Mouse (Mus musculus): ENCODE data around the gene Fmnl3.

The Fmnl3 gene

DNA sequence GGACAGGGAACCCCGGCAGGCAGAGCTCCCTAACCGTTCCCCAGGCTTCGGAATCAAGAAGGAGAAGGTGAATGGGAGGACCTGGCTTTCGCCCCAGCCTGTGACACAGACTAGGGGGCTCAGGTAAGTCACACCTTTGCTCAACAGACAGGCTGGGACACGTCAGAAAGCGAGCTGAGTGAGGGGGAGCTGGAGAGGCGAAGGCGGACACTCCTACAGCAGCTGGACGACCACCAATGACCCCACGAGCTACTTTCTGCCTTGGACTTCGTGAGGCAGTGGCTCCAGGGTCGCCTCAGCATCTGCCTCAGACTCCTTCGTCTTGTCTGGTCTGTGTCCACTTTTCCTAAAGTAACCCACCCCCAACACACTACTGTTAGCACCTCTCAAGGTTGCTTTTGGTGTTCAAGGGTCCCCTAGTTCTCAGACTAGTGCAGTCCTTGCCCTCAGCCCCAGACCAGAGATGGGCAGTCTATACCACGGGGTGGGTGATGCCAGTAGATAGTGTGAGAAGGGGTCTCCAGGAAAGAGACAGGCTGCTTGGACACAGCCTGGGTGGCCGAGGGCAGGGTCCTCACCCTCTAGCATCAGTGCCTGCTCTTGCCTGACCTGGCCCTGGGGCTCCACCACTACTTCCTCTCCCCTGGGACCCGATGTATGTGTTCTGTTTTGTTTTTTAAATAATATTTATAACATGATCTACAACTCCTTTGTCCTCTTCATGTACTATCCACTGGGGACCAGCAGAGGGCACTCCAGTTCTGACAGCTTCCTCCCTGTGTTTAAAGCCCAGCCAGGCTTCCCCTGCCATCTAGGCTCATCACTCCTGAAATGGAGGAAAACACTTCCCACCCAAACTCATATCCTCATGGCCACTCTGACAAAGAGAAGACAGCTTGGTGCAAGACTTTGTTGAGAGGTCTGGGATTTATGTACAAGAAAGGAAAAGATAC, 53.7 kb downstream of the Fmnl3 start:
- DNase-seq, result peak; percentile 92

DNA sequence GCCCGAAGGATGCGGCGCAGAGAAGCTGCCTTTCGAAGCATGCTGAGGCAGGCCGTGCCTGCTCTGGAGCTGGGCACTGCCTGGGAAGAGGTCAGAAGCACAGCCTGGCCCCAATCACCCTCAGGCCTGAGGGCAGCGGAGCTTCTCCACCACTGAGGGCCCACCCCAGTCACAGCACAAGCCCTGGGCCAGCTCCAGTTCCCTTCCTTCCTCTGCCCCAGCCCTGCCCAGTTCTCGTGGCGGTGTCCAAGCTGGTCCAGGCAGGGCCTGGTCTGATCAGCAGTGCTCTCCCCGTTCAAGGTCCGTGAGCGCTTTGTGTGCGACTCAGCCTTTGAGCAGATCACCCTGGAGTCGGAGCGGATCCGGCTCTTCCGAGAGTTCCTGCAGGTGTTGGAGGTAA, 55.4 kb downstream of the Fmnl3 start:
- peak; percentile 65 for DNase-seq

GRCm38 (mm10) chr15:99310617-99311016, 59.7 kb downstream of the Fmnl3 start:
- DNase-seq, result no peak

GRCm38 (mm10) chr15:99309549-99309948, 60.7 kb downstream of the Fmnl3 start:
- no peak for DNase-seq

- no peak for DNase-seq
Measured at GRCm38 (mm10) chr15:99307476-99307875, 62.8 kb downstream of the Fmnl3 start.

DNA sequence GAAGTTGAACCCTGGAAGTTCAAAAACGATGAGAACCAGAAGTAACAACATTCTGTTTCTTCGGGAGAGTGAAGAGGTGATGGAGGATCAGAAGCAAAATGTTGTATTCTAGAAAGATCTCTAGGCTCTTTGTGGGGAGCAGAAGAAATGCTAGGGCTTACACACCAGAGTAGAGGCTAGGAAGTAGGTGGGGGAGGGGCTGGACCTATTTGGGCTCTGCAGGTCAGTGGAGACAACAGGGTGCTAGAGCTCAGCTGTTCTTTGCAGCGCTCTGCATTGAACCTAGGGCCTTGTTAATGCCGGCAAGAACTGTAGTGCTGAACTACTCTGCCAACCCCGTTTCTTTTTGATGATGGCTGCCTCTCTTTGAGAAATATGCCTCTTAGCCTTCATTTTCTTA, 74.1 kb downstream of the Fmnl3 start:
- no peak for DNase-seq

DNA sequence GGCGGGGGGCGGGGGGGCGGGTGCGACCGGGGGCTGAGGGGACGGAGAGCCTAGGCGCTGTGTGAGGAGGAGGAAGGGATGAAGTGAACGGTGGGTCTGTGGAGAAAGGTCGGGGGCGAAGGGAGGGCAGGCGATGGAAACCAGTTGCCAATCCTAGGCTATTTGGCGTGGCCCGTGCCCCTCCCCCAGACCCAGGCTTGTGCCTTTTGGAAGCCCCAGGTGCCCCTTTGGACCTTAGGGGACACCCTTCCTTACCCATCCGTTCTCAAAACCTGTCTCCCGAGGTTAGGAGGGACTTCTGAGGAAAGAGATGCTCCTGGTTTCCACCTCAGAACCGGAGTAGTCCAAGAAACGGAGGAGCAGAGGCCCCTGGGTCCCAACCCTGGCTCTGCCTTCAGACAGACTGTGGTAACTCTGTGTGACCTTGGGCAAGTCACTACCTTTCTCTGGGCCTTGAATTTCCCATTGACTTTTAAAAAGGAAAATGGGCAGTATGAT, 74.7 kb downstream of the Fmnl3 start, which contains the start of gene Fam186b:
Fam186b (minus strand) TSS at position 405 of the 498 bp plus-strand sequence.
- peak; percentile 24 for DNase-seq

- peak; percentile 93 for DNase-seq
Measured at GRCm38 (mm10) chr15:99294813-99295374, 75.4 kb downstream of the Fmnl3 start, which contains the start of gene Prpf40b. Gene Prpf40b (plus strand): TSS chr15:99295087.

DNA sequence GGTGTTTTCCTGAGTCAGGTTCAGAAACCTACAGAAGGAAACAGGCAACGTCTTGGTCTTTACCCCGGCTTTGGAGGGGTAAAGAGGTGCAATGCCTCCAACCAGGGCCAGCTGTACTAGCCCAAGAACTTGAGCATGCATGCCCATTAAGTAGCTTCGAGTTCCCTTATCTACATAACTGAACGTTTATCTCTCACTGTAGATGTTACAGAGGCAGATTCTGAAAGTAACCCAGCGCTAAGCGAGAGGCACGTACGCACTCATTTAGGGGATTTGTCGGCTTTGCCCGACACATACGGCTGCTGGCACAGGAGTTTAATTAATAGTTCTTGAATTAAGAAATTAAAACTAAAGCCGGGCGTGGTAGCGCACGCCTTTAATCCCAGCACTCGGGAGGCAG, 76.0 kb downstream of the Fmnl3 start:
- DNase-seq, result no peak

DNA sequence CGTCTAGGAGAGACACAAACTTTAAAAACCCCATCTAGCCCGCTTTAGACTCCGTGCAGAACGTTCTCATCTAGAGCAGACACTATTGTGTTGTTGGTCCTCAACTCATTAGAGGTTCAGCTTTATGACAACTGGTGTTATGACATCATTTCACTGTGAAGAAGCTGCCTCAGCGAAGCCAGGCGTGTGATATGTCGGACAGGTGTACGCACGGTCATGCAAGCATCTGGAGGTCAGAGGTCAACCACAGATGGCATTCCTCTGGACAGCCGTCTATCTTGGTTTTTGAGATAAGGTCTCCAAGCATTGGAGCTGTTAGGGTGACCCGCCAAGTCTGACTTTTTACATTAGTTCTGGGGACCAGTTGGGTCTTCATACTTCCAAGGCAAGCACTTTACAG, 79.7 kb downstream of the Fmnl3 start:
- DNase-seq, result no peak

DNA sequence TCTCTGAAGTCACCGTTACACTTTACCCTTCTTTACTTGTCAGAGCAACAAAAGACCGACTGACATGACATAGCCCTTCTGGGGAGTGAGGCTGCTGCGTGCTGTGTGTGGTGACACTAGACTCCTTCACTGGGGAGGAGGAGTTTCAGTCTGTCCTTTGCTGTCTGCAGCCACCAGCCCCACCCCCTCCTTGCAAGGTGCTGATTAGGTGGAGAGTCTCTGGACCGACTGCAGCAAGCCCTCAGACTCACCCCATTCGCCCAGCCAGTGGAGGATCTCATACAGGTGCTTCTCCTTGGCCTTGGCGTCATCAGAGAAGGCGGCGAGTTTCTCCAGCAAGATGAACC, 85.1 kb downstream of the Fmnl3 start:
- no peak for DNase-seq

- peak; percentile 74 for DNase-seq
Measured at GRCm38 (mm10) chr15:99284527-99285188, 85.6 kb downstream of the Fmnl3 start.

GRCm38 (mm10) chr15:99283456-99283855, 86.8 kb downstream of the Fmnl3 start:
- DNase-seq, result peak; percentile 25

GRCm38 (mm10) chr15:99278271-99278670, 92.0 kb downstream of the Fmnl3 start:
- no peak for DNase-seq

DNA sequence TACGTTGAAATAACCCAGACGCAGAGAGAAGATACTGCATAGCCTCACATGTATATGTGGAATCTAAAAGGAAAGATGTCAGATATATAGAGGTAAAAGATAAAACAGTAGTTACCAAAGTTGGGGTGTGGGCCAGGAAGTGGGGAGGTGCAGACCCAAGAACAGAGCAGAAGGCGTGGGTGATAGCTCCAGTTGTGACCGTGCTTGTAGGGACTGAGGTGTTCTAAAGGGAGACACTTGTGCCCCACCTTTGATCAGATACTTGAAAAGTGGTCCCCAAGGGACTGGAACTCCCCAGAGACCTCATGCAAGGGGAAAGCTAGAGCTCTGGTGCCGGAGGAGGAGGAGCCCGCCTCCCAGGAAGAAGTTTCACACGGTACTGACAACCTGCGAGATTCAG, 94.2 kb downstream of the Fmnl3 start:
- no peak for DNase-seq
